Mouse (Mus musculus) embryonic fibroblast, embryonic 13.5 days (primary cell): ENCODE measurements at regions not wholly inside any gene's neighbourhood (a gene's known extent, or its start where the extent isn't known, plus 50 kb on each side); places are given as distances from the start of the nearest gene placed in this dataset.

ENCODE experiments used
- H3K27ac ChIP-seq: 2 replicates; pipeline ENCODE4 v1.5.1; 2012; ENCODE audit warnings: low read length, control low read depth, inconsistent platforms; ENCODE audit not compliant: insufficient read depth
- H3K4me1 ChIP-seq: 2 replicates; pipeline ENCODE4 v1.6.1; 2011; ENCODE audit warnings: low read length; ENCODE audit not compliant: control insufficient read depth, insufficient read depth
- H3K4me3 ChIP-seq: 2 replicates; pipeline ENCODE4 v1.5.1; 2011; ENCODE audit warnings: mild to moderate bottlenecking, control low read depth, low read length; ENCODE audit not compliant: insufficient read depth
- CTCF ChIP-seq: IDR thresholded peaks from 2 replicates; pipeline ENCODE4 v1.5.1; 2011; ENCODE audit warnings: mild to moderate bottlenecking, control low read depth, low read length, moderate library complexity, borderline replicate concordance; ENCODE audit not compliant: insufficient read depth
- POLR2A ChIP-seq: IDR thresholded peaks from 2 replicates; pipeline ENCODE4 v1.6.1; 2011; ENCODE audit warnings: low read depth, mild to moderate bottlenecking, control low read depth, low read length, moderate library complexity

GRCm38 (mm10) chr3:51050156-51050555 lies 174.1 kb upstream of the Noct start:
- TF ChIP-seq POLR2A (no peak), CTCF (no peak)
- H3K27ac ChIP-seq = no peak overlapping the region
- H3K4me3 ChIP-seq = no peak overlapping the region
- H3K4me1 ChIP-seq = no peaks in the 10 kb centered on the region

GRCm38 (mm10) chr3:51055004-51055403 lies 169.2 kb upstream of the Noct start:
- Histone ChIP-seq H3K4me3 (no peak overlapping the region), H3K4me1 (no peaks in the 10 kb centered on the region), H3K27ac (no peak overlapping the region)
- TF ChIP-seq POLR2A (no peak), CTCF (no peak)

GRCm38 (mm10) chr3:51064201-51064600 lies 160.0 kb upstream of the Noct start:
- H3K4me3 ChIP-seq = no peak overlapping the region
- peaks cover 11% of the 10 kb centered on the region; the same call in 1 of the 2 replicates for H3K4me1 ChIP-seq
- no peak for TF ChIP-seq POLR2A
- TF ChIP-seq CTCF = no peak
- H3K27ac ChIP-seq = no peak overlapping the region

- Histone ChIP-seq H3K4me1 (peaks cover 11% of the 10 kb centered on the region; the same call in 1 of the 2 replicates), H3K27ac (no peak overlapping the region), H3K4me3 (no peak overlapping the region)
- TF ChIP-seq CTCF (no peak), POLR2A (no peak)
Measured at GRCm38 (mm10) chr3:51066373-51066772, 157.9 kb upstream of the Noct start.

- H3K4me1 ChIP-seq = peaks cover 15% of the 10 kb centered on the region; the same call in 1 of the 2 replicates
- TF ChIP-seq CTCF (no peak), POLR2A (no peak)
- H3K4me3 ChIP-seq = no peak overlapping the region
- no peak overlapping the region for H3K27ac ChIP-seq
Measured at GRCm38 (mm10) chr3:51072417-51072816, 151.8 kb upstream of the Noct start.

GRCm38 (mm10) chr3:51073003-51073679 lies 151.1 kb upstream of the Noct start:
- no peak overlapping the region for H3K27ac ChIP-seq
- no peak overlapping the region for H3K4me3 ChIP-seq
- H3K4me1 ChIP-seq = peaks cover 15% of the 10 kb centered on the region; the same call in 1 of the 2 replicates
- TF ChIP-seq CTCF = no peak
- TF ChIP-seq POLR2A = no peak

GRCm38 (mm10) chr3:51073743-51074319 lies 150.4 kb upstream of the Noct start:
- H3K4me3 ChIP-seq = no peak overlapping the region
- TF ChIP-seq POLR2A = no peak
- TF ChIP-seq CTCF = no peak
- peaks cover 15% of the 10 kb centered on the region; the same call in 1 of the 2 replicates for H3K4me1 ChIP-seq
- H3K27ac ChIP-seq = no peak overlapping the region

- no peak overlapping the region for H3K27ac ChIP-seq
- TF ChIP-seq POLR2A (no peak), CTCF (no peak)
- peaks cover 15% of the 10 kb centered on the region; the same call in 1 of the 2 replicates for H3K4me1 ChIP-seq
- H3K4me3 ChIP-seq = no peak overlapping the region
Measured at GRCm38 (mm10) chr3:51075219-51075920, 148.9 kb upstream of the Noct start.

- peaks cover 12% of the 10 kb centered on the region; the same call in 1 of the 2 replicates for H3K4me1 ChIP-seq
- TF ChIP-seq CTCF (no peak), POLR2A (no peak)
- no peak overlapping the region for H3K27ac ChIP-seq
- H3K4me3 ChIP-seq = no peak overlapping the region
Measured at GRCm38 (mm10) chr3:51078459-51078858, 145.8 kb upstream of the Noct start.

GRCm38 (mm10) chr3:51080415-51080814 lies 143.8 kb upstream of the Noct start:
- peak overlapping the region; percentile 74 for H3K27ac ChIP-seq
- no peaks in the 10 kb centered on the region for H3K4me1 ChIP-seq
- TF ChIP-seq CTCF (no peak), POLR2A (no peak)
- no peak overlapping the region for H3K4me3 ChIP-seq
